Mouse (Mus musculus): ENCODE data around the gene Slc22a21.
"Not testable (repeated sequence)": the region's sequence is repeated elsewhere in the genome, so short reads cannot be mapped to it uniquely, and the experiment has no call there.

DNA sequence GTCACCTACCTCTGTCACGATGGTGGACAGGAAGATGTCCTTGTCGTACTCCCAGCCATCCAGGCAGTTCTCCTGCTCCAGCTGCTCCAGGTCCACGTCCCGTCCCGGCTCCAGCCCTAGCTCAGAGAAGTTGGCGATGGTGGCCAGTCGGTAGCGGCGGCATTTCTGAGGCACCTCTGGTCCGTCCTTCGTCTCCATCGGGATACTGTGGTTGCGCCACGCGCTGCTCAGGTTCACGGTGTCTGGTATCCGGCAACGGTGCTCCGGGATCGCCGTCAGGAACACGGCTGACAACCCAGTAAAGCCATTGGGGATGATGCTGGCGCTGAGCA lies 710 bp downstream of the Slc22a21 start:
- not testable (repeated sequence) for TF ChIP-seq CTCF (IDR thresholded peaks at IDR 0.05; ENCODE audit: insufficient read depth, low read length); POLR2A (IDR thresholded peaks at IDR 0.05; ENCODE audit: borderline replicate concordance, extremely low read depth, low read depth, low read length)
